Mouse (Mus musculus) embryonic facial prominence, embryonic 14.5 days (tissue): ENCODE results near the gene Nfatc2ip. TPM values are rescaled to one million over a fixed set of nuclear protein-coding genes. Genes with fewer than 3 reads are reported as not detected.
"Not testable (repeated sequence)": the region's sequence is repeated elsewhere in the genome, so short reads cannot be mapped to it uniquely, and the experiment has no call there.

ENCODE experiments used
- ATAC-seq: fragments of 200-750 bp; cut with Nextera tagmentation; 2 replicates; pipeline ENCODE4 v1.8.0; 2017; ENCODE audit warnings: low read depth, moderate number of reproducible peaks, moderate TSS enrichment
- DNase-seq: peaks from one replicate; pipeline ENCODE4 v3.0.0-alpha.2; 2015; ENCODE audit warnings: low spot score
- H3K27ac ChIP-seq: fragments of 300-500 bp; sonication (generic); replicated peaks from 2 replicates; pipeline ENCODE4 v1.5.1; 2014; ENCODE audit warnings: low read depth, mild to moderate bottlenecking, low read length, moderate library complexity
- H3K27me3 ChIP-seq: fragments of 300-500 bp; sonication (generic); replicated peaks from 2 replicates; pipeline ENCODE4 v1.6.1; 2014; ENCODE audit warnings: low read length; ENCODE audit not compliant: control insufficient read depth, insufficient read depth
- H3K36me3 ChIP-seq: fragments of 300-500 bp; sonication (generic); 2 replicates; pipeline ENCODE4 v1.6.1; 2014; ENCODE audit warnings: low read length, mixed read lengths; ENCODE audit not compliant: control insufficient read depth, insufficient read depth
- H3K4me1 ChIP-seq: fragments of 300-500 bp; sonication (generic); 2 replicates; pipeline ENCODE4 v1.6.1; 2014; ENCODE audit warnings: antibody characterized with exemption, low read length; ENCODE audit not compliant: control insufficient read depth, insufficient read depth
- H3K4me2 ChIP-seq: fragments of 300-500 bp; sonication (generic); 2 replicates; pipeline ENCODE4 v1.6.1; 2014; ENCODE audit warnings: low read depth, mild to moderate bottlenecking, low read length, moderate library complexity, mixed read lengths
- H3K4me3 ChIP-seq: fragments of 300-500 bp; sonication (generic); 2 replicates; pipeline ENCODE4 v1.5.1; 2014; ENCODE audit warnings: low read depth, mild to moderate bottlenecking, low read length
- H3K9ac ChIP-seq: fragments of 300-500 bp; sonication (generic); 2 replicates; pipeline ENCODE4 v1.6.1; 2014; ENCODE audit warnings: low read depth, mild to moderate bottlenecking, low read length, moderate library complexity, mixed read lengths
- H3K9me3 ChIP-seq: fragments of 300-500 bp; sonication (generic); 2 replicates; pipeline ENCODE4 v1.6.1; 2016; ENCODE audit warnings: low read length; ENCODE audit not compliant: control insufficient read depth
- WGBS: fragments of 180-500 bp; shearing (Covaris S2); extraction: QIAGEN DNeasy Blood & Tissue Kit; methylation state at CpG from one replicate; pipeline ENCODE4 v1.1.7; 2014; 5-methylcytosine and 5-hydroxymethylcytosine counted together
- polyA plus RNA-seq: library from polyadenylated mRNA; unstranded; fragments of >200 nt; fragmentation: Nextera tagmentation; extraction: Ambion mirVana; gene quantifications from 2 replicates; pipeline ENCODE4 v1.2.1, GENCODE M21; 2014

The Nfatc2ip gene
- polyA plus RNA-seq, 1 experiment from 2014 or later: 2.6 TPM

DNA sequence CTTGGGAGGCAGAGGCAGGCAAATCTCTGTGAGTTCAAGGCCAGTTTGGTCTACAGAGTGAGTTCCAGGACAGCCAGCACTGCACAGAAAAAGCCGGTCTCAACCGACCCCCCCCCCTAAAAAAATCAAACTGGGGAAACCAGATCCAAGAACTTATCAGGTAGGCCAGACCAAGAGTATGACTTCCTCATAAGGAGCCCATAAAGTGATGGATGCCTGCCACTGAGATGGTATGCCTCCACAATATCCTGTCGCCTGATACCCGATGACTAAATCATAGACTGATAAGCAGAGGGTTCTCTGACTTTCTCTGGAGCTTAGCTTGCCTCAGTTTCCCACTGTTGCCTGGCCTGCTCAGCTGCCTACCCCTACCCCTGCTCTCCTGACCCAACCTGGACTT, 1.3 kb upstream of the Nfatc2ip start:
- Histone ChIP-seq H3K4me3 (no peak overlapping the region), H3K27ac (no peak overlapping the region), H3K9ac (no peak overlapping the region), H3K9me3 (no peaks in the 10 kb centered on the region), H3K4me2 (no peak overlapping the region), H3K4me1 (no peaks in the 10 kb centered on the region; the same call in 1 of the 2 replicates), H3K27me3 (no peaks in the 10 kb centered on the region), H3K36me3 (no peaks in the 10 kb centered on the region)
- ATAC-seq (no peak), DNase-seq (no peak)
- 90% methylated on average over 4 of the region's 4 CpGs for WGBS

DNA sequence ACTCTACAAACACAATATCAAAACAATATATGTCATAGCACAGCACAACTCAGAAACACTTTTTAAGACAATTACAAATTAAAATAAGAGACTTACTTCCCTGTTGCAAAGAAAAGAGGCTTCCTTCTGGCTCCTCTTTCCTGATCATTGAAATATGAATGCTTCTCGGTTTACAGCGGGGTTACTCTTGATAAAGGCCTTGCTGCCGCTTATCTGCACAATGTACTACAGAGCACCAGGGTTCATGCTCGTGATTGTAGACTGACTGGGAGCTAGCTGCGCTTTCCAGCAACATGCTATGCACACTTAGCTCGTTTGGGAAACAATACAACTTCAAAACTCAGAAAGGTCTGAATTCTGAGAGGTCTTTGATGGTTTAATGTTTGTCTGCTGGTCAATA, 684 bp upstream of the Nfatc2ip start:
- H3K4me2 ChIP-seq: peak overlapping the region; percentile 40
- DNase-seq (no peak), ATAC-seq (no peak)
- H3K27me3 ChIP-seq: no peaks in the 10 kb centered on the region
- no peak overlapping the region for H3K27ac ChIP-seq
- H3K36me3 ChIP-seq: no peaks in the 10 kb centered on the region
- no peak overlapping the region for H3K4me3 ChIP-seq
- H3K9ac ChIP-seq: peak overlapping the region; percentile 0; the same call in 1 of the 2 replicates
- no peaks in the 10 kb centered on the region; the same call in 1 of the 2 replicates for H3K4me1 ChIP-seq
- H3K9me3 ChIP-seq: no peaks in the 10 kb centered on the region
- WGBS: 51% methylated on average over 6 of the region's 6 CpGs

DNA sequence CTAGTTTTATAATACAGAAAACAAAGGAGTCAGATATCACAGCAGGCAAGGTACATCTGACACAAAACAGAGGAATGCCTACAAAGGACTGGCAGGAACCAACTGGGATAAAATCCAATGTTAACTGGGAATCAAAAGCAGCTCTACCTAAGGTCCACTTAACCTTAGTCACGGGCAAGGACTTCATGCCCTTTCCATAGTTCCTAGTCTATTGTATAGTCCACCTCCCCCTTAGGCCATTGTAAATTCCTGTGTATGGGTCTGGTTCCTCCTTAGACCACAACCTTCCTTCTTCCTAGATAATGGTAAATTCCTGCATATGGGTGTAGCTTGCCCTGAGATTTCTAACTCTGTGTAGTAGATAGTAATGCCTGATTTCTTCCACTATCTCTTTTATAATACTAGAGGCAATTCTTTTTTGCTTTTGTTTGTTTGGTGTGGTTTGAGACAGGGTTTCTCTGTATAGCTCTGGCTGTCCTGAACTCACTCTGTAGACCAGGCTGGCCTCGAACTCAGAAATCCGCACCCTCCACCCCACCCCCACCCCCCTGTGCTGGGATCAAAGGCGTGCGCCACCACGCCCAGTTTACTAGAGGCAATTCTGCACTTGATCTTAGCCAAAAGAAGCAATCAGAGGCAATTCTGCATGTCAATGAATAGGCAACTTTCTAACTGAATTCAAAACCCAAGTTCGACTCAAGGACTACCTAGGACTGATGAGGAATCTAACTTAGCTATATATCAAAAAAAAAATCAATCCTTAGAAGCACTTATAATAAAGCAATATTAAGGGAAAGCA, 4.3 kb downstream of the Nfatc2ip start:
- peaks cover 32% of the 10 kb centered on the region for H3K36me3 ChIP-seq
- ATAC-seq, H3K9me3 ChIP-seq, H3K9ac ChIP-seq, H3K27ac ChIP-seq, H3K4me2 ChIP-seq, H3K4me1 ChIP-seq, H3K27me3 ChIP-seq, H3K4me3 ChIP-seq, DNase-seq: not testable (repeated sequence)
- 91% methylated on average over 7 of the region's 7 CpGs for WGBS

DNA sequence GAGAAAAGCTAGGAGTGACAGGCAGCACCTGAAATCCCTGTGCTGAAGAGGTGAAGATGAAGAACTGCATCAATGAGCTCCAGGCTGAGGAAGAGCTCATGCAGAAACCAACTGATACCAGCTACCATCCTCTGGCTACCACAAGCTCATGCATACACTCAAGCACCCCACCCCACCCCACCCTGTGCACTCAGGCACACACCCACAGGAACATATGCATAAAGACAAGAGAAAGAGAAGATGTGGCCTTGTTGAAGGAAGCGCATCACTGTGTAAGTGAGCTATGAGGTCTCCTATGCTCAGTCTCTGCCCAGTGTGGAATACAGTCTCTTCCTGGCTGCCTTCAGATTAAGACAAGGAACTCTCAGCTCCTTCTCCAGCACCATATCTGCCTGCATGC, 8.4 kb downstream of the Nfatc2ip start:
- Histone ChIP-seq H3K4me2 (no peak overlapping the region), H3K36me3 (peaks cover 57% of the 10 kb centered on the region), H3K9ac (no peak overlapping the region), H3K27me3 (no peaks in the 10 kb centered on the region), H3K27ac (no peak overlapping the region), H3K9me3 (no peaks in the 10 kb centered on the region), H3K4me3 (no peak overlapping the region), H3K4me1 (no peaks in the 10 kb centered on the region)
- ATAC-seq: no peak
- no peak for DNase-seq
- 100% methylated on average over 1 of the region's 1 CpGs for WGBS

DNA sequence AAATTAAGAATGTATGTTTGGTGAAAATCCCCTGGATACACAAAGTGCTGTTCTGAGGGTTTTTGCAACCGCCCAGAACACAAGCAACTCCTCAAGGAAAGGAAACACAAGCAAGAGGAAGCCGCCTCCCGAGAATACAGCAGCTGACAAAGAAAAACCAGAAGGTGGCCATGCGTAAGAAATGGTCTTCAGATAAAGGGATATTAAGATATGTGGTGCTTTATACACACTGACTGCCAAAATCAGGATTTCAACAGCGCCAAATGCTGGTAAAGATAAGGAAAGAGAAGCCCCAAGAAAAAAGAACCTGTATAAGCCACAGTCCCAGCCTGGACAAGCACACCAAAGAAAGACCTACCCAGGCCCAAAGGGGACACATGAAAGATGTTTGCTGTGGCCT, 13.0 kb downstream of the Nfatc2ip start:
- 83% methylated on average over 5 of the region's 5 CpGs for WGBS
- no peaks in the 10 kb centered on the region for H3K4me1 ChIP-seq

DNA sequence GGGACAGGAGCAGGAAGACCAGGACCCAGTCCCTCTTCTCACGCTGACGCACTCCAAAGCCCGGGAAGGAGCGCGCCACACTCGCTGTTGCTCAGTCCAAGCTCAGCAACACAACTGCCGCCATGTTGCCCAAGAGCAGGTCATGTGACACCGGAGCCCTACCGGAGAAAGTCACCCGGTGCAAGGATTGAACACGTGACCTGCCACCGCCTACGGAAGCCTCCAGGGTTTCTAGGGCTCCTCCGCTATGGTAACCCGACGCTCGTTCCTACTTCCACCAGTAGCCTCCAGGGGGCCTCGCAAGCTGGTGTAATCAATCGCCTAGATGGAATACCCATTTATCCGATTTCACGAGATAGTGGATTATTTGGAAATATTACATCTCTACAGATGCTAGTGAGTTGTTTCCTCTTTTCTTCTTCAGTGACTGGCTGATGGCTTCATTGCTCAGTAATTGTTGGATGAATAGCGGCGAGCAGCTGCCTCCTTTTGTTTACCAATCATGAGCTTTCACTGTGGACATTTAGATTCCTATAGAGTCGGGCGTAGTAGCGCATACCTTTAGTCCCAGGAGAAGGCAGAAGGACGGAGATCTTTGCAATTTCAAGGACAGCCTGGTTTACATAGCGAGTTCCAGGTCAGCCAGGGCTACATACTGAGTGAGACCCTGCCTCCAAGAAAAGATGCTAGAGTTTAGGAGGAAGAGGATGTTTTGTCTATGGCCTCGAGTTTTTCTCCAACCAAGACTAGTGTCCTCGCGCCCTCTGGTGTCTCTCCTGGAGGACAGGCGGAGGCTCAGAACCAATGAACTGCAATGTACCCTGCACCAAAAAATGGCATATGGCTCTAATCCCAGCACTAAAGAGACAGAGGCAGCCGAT, 19.0 kb downstream of the Nfatc2ip start, which contains the start of gene Spns1:
Spns1 (minus strand) TSS at position 173 of the 881 bp plus-strand sequence.
- Histone ChIP-seq H3K4me1 (peaks cover 6% of the 10 kb centered on the region; the same call in 1 of the 2 replicates), H3K4me2 (peak within 1 kb of the TSS; percentile 94), H3K27ac (peak within 1 kb of the TSS; percentile 53; the same call in 1 of the 2 replicates), H3K27me3 (no peaks in the 10 kb centered on the region), H3K4me3 (peak within 1 kb of the TSS; percentile 85), H3K9ac (peak within 1 kb of the TSS; percentile 84), H3K36me3 (peaks cover 9% of the 10 kb centered on the region), H3K9me3 (no peaks in the 10 kb centered on the region)
- WGBS: 0% methylated on average over 33 of the region's 33 CpGs
- peak; percentile 99 for DNase-seq
- ATAC-seq: peak; percentile 98

More for the DNA sequence above, 13.0 kb downstream of the Nfatc2ip start:
- no peak for DNase-seq
- Histone ChIP-seq H3K4me2 (no peak overlapping the region), H3K9ac (no peak overlapping the region), H3K36me3 (peaks cover 35% of the 10 kb centered on the region), H3K27me3 (no peaks in the 10 kb centered on the region), H3K9me3 (no peaks in the 10 kb centered on the region), H3K4me3 (no peak overlapping the region), H3K27ac (no peak overlapping the region)
- ATAC-seq: no peak

DNA sequence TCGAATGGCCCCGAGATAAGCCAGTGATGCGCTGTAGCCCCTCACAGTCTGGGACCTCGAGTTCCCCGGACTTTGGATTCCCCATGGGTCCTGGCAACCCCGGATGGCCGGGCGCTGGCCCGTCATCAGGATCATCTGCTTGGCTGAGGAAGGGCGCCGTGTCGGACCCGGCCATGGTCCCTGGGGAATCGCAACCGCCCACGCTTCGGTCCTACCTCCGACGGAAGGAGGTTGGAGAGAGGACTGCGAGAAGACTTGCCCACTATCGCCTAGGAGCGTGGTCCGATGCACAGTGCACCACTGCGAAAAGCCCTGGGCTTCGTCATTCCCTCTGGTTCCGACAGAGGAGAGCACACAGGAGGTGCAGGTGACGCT, 19.6 kb downstream of the Nfatc2ip start:
- H3K9me3 ChIP-seq: no peaks in the 10 kb centered on the region
- DNase-seq (no peak), ATAC-seq (peak; percentile 54; the same call in 1 of the 2 replicates)
- no peak overlapping the region; the same call in 1 of the 2 replicates for H3K27ac ChIP-seq
- peak overlapping the region; percentile 84 for H3K9ac ChIP-seq
- peak overlapping the region; percentile 85 for H3K4me3 ChIP-seq
- peaks cover 6% of the 10 kb centered on the region; the same call in 1 of the 2 replicates for H3K4me1 ChIP-seq
- H3K4me2 ChIP-seq: peak overlapping the region; percentile 94
- WGBS: under 1% methylated on average over 24 of the region's 27 CpGs
- H3K27me3 ChIP-seq: no peaks in the 10 kb centered on the region
- peaks cover 15% of the 10 kb centered on the region for H3K36me3 ChIP-seq

DNA sequence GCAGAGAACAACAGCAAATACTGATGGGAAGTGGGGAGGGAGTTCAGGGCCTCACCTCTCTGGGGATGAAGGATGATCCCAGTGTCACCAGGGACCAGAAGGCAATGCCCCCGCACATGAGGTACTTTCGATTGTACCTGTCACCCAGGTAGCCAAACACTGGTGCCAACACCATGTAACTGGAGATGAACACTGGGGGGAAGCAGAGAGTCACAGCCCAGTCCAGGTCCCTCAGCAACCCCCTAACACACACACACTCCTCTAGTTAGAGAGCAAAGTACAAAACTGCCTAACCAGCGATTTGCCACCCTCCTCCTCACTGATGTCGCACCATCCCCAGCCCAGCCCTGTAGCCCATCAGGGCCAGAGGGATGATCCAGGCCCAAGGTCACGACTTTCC, 21.5 kb downstream of the Nfatc2ip start:
- Histone ChIP-seq H3K36me3 (peaks cover 33% of the 10 kb centered on the region), H3K27me3 (no peaks in the 10 kb centered on the region), H3K9ac (no peak overlapping the region), H3K4me2 (no peak overlapping the region), H3K4me3 (no peak overlapping the region), H3K4me1 (peaks cover 6% of the 10 kb centered on the region; the same call in 1 of the 2 replicates), H3K27ac (no peak overlapping the region), H3K9me3 (no peaks in the 10 kb centered on the region)
- ATAC-seq (no peak), DNase-seq (no peak)
- WGBS: 85% methylated on average over 5 of the region's 5 CpGs
